Mouse (Mus musculus) neural tube, embryonic 13.5 days (tissue): Measurements from ENCODE around the gene Polr2m. TPM values are rescaled to one million over a fixed set of nuclear protein-coding genes. Genes with fewer than 3 reads are reported as not detected.

Experiments
- ATAC-seq: fragments of 200-750 bp; cut with Nextera tagmentation; 2 replicates; pipeline ENCODE4 v1.8.0; 2017; ENCODE audit warnings: low read depth, mild to moderate bottlenecking, moderate TSS enrichment, moderate library complexity
- H3K27ac ChIP-seq: fragments of 300-500 bp; sonication (generic); replicated peaks from 2 replicates; pipeline ENCODE4 v1.5.1; 2015; ENCODE audit warnings: moderate library complexity, mild to moderate bottlenecking, inconsistent platforms
- H3K27me3 ChIP-seq: fragments of 300-500 bp; sonication (generic); 2 replicates; pipeline ENCODE4 v1.6.1; 2015; ENCODE audit warnings: mild to moderate bottlenecking, inconsistent platforms
- H3K36me3 ChIP-seq: fragments of 300-500 bp; sonication (generic); 2 replicates; pipeline ENCODE4 v1.6.1; 2015; ENCODE audit warnings: mild to moderate bottlenecking, inconsistent platforms
- H3K4me1 ChIP-seq: fragments of 300-500 bp; sonication (generic); replicated peaks from 2 replicates; pipeline ENCODE4 v1.6.1; 2015; ENCODE audit warnings: inconsistent platforms
- H3K4me2 ChIP-seq: fragments of 300-500 bp; sonication (generic); 2 replicates; pipeline ENCODE4 v1.6.1; 2015; ENCODE audit warnings: inconsistent platforms, mild to moderate bottlenecking, moderate library complexity
- H3K4me3 ChIP-seq: fragments of 300-500 bp; sonication (generic); 2 replicates; pipeline ENCODE4 v1.5.1; 2015; ENCODE audit warnings: mild to moderate bottlenecking, inconsistent platforms
- H3K9ac ChIP-seq: fragments of 300-500 bp; sonication (generic); 2 replicates; pipeline ENCODE4 v1.6.1; 2015; ENCODE audit warnings: moderate library complexity, mild to moderate bottlenecking, inconsistent platforms
- H3K9me3 ChIP-seq: fragments of 300-500 bp; sonication (generic); 2 replicates; pipeline ENCODE4 v1.6.1; 2016; ENCODE audit warnings: inconsistent platforms
- WGBS: fragments of 180-500 bp; shearing (Covaris S2); methylation state at CpG from one replicate; pipeline ENCODE4 v1.1.7; 2015; 5-methylcytosine and 5-hydroxymethylcytosine counted together
- polyA plus RNA-seq: library from polyadenylated mRNA; unstranded; fragments of >200 nt; fragmentation: Nextera tagmentation; extraction: Ambion mirVana; gene quantifications from 2 replicates; pipeline ENCODE4 v1.2.1, GENCODE M21; 2015

The Polr2m gene
- 312 and 350 TPM in 2 replicates for polyA plus RNA-seq

- Histone ChIP-seq H3K4me3 (peak within 1 kb of the TSS; percentile 99), H3K27me3 (peaks cover 9% of the 10 kb centered on the region; the same call in 1 of the 2 replicates), H3K4me1 (peaks cover 23% of the 10 kb centered on the region), H3K9ac (peak within 1 kb of the TSS; percentile 98), H3K36me3 (peaks cover 30% of the 10 kb centered on the region), H3K4me2 (peak within 1 kb of the TSS; percentile 82), H3K9me3 (no peaks in the 10 kb centered on the region), H3K27ac (peak within 1 kb of the TSS; percentile 94)
- WGBS: under 1% methylated on average over 70 of the region's 70 CpGs
- peak; percentile 98 for ATAC-seq
These were observed at the start of gene Polr2m for GRCm38 (mm10) chr9:71485475-71486094. TSS of gene Polr2m (minus strand) at chr9:71485935.

GRCm38 (mm10) chr9:71535036-71535435 lies 49.3 kb upstream of the Polr2m start:
- no peaks in the 10 kb centered on the region; the same call in 1 of the 2 replicates for H3K27me3 ChIP-seq
- no peaks in the 10 kb centered on the region for H3K36me3 ChIP-seq
- H3K27ac ChIP-seq: peak overlapping the region; percentile 67; the same call in 1 of the 2 replicates
- no peaks in the 10 kb centered on the region for H3K9me3 ChIP-seq
- H3K4me2 ChIP-seq: no peak overlapping the region
- no peak overlapping the region for H3K9ac ChIP-seq
- WGBS: 83% methylated on average over 2 of the region's 2 CpGs
- no peak overlapping the region for H3K4me3 ChIP-seq
- no peaks in the 10 kb centered on the region for H3K4me1 ChIP-seq
- ATAC-seq: no peak

- Histone ChIP-seq H3K9ac (no peak overlapping the region), H3K27ac (no peak overlapping the region), H3K9me3 (no peaks in the 10 kb centered on the region), H3K36me3 (no peaks in the 10 kb centered on the region), H3K27me3 (no peaks in the 10 kb centered on the region), H3K4me3 (no peak overlapping the region), H3K4me1 (peaks cover 10% of the 10 kb centered on the region; the same call in 1 of the 2 replicates), H3K4me2 (no peak overlapping the region)
- no peak for ATAC-seq
- 76% methylated on average over 2 of the region's 2 CpGs for WGBS
These were observed 44.2 kb upstream of the Polr2m start for GRCm38 (mm10) chr9:71529960-71530359.

DNA sequence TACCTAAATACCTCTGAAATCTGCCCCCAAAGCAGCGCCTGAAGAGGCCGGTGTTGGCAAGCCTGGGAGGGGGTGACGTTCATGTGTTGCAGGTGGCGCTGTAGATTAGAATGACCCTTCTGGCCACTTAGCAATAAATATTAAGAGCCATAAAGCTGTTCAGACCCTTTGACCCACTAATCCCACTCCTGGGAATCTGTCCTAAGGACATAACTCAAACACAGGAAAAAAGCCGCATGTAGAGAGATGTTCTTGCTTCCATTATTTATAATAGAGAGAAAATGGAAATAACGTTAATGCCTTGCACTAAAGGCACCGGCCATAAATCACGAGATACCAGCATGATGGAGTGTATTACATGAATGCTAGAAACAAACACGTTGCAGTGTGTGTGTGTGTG lies 41.7 kb upstream of the Polr2m start:
- Histone ChIP-seq H3K9ac (no peak overlapping the region), H3K36me3 (no peaks in the 10 kb centered on the region), H3K9me3 (no peaks in the 10 kb centered on the region), H3K27me3 (0 out of 2 replicates have a peak, but pooled peaks cover 3% of the 10 kb centered on the region), H3K4me2 (no peak overlapping the region), H3K4me3 (no peak overlapping the region), H3K4me1 (peaks cover 14% of the 10 kb centered on the region; the same call in 1 of the 2 replicates), H3K27ac (no peak overlapping the region)
- 21% methylated on average over 9 of the region's 9 CpGs for WGBS
- ATAC-seq: peak; percentile 72

- H3K4me1 ChIP-seq: peaks cover 14% of the 10 kb centered on the region; the same call in 1 of the 2 replicates
- H3K4me3 ChIP-seq: no peak overlapping the region
- H3K36me3 ChIP-seq: no peaks in the 10 kb centered on the region
- H3K27me3 ChIP-seq: 0 out of 2 replicates have a peak, but pooled peaks cover 5% of the 10 kb centered on the region
- 93% methylated on average over 4 of the region's 4 CpGs for WGBS
- H3K4me2 ChIP-seq: no peak overlapping the region
- no peaks in the 10 kb centered on the region for H3K9me3 ChIP-seq
- H3K27ac ChIP-seq: no peak overlapping the region
- H3K9ac ChIP-seq: no peak overlapping the region
- no peak for ATAC-seq
These were observed 38.2 kb upstream of the Polr2m start for GRCm38 (mm10) chr9:71523901-71524300.

DNA sequence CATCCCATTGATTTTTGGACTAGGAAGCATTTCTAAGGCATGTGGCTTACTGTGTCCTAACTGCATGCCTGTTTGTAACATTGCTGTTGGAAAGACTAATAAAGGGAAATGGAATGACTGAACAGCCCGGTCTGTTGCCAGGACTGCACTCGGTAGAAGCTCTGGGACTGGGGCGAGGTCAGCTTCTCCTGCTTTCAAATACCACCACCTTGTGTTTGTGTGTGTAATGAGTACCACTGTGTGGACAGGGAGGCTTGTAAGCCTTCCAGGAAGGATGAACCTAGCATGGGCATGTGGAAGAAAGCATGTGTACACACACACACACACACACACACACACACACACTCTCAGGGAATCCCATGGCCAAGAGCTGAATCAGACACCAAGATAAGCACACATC lies 34.1 kb upstream of the Polr2m start:
- 0 out of 2 replicates have a peak, but pooled peaks cover 5% of the 10 kb centered on the region for H3K27me3 ChIP-seq
- no peak overlapping the region for H3K9ac ChIP-seq
- H3K4me1 ChIP-seq: 0 out of 2 replicates have a peak, but pooled peaks cover 4% of the 10 kb centered on the region
- no peaks in the 10 kb centered on the region for H3K36me3 ChIP-seq
- WGBS: 72% methylated on average over 3 of the region's 3 CpGs
- H3K27ac ChIP-seq: no peak overlapping the region
- H3K4me2 ChIP-seq: no peak overlapping the region
- ATAC-seq: no peak
- no peak overlapping the region for H3K4me3 ChIP-seq
- no peaks in the 10 kb centered on the region for H3K9me3 ChIP-seq

- 90% methylated on average over 4 of the region's 4 CpGs for WGBS
- Histone ChIP-seq H3K4me3 (no peak overlapping the region), H3K36me3 (no peaks in the 10 kb centered on the region), H3K27ac (no peak overlapping the region), H3K4me2 (no peak overlapping the region), H3K27me3 (0 out of 2 replicates have a peak, but pooled peaks cover 3% of the 10 kb centered on the region), H3K9me3 (no peaks in the 10 kb centered on the region), H3K9ac (no peak overlapping the region), H3K4me1 (no peaks in the 10 kb centered on the region)
- ATAC-seq: no peak
These were observed 31.8 kb upstream of the Polr2m start for GRCm38 (mm10) chr9:71517487-71517886.

DNA sequence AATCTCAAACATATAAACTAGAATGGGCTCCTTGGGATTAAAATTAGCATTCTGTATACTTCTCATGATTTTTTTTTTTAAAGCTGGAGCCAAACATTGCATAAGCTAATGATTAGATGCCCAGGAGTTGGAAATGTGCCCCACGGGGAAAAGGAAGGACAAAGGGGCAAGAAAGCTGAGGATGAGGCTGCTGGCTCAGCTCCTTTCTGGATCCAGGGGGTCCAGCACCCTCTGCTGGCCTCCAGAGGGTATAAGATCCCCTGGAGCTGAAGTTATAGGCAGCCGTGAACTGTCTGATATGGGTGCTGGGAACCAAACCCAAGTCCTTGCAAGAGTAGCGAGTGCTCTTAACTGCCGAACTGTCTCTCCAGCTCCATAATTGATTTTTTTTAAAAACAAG lies 30.1 kb upstream of the Polr2m start:
- Histone ChIP-seq H3K9ac (no peak overlapping the region), H3K4me2 (no peak overlapping the region), H3K4me1 (no peaks in the 10 kb centered on the region), H3K27ac (no peak overlapping the region), H3K4me3 (no peak overlapping the region), H3K9me3 (no peaks in the 10 kb centered on the region), H3K27me3 (no peaks in the 10 kb centered on the region), H3K36me3 (no peaks in the 10 kb centered on the region)
- 89% methylated on average over 4 of the region's 4 CpGs for WGBS
- ATAC-seq: no peak

DNA sequence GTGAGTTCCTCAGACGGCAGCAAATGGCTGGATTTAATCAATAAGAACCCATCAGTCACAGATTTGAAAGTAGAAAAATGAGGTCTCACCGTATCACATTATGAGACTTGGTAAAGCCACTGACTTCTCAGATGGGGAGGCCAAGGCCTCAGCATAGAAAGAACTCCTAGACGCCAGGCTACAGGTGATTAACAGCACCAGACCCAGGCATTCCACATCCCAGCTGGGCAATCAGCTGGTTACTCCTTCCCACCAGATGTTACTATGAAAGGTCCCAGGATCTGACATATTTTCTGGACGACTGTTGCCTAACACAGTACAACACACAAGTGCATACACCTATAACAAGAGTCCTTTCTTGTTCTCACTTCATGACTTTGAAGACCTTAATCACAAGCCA lies 27.8 kb upstream of the Polr2m start:
- no peaks in the 10 kb centered on the region for H3K27me3 ChIP-seq
- no peak overlapping the region for H3K4me3 ChIP-seq
- ATAC-seq: no peak
- H3K4me2 ChIP-seq: no peak overlapping the region
- no peak overlapping the region for H3K9ac ChIP-seq
- 69% methylated on average over 4 of the region's 4 CpGs for WGBS
- H3K4me1 ChIP-seq: no peaks in the 10 kb centered on the region
- no peaks in the 10 kb centered on the region for H3K36me3 ChIP-seq
- H3K9me3 ChIP-seq: no peaks in the 10 kb centered on the region
- no peak overlapping the region for H3K27ac ChIP-seq

- Histone ChIP-seq H3K27me3 (no peaks in the 10 kb centered on the region), H3K4me1 (no peaks in the 10 kb centered on the region), H3K4me2 (no peak overlapping the region), H3K4me3 (no peak overlapping the region), H3K9ac (no peak overlapping the region), H3K27ac (no peak overlapping the region), H3K9me3 (no peaks in the 10 kb centered on the region), H3K36me3 (no peaks in the 10 kb centered on the region)
- ATAC-seq: no peak
- WGBS: 57% methylated on average over 10 of the region's 10 CpGs
These were observed 27.2 kb upstream of the Polr2m start for GRCm38 (mm10) chr9:71512899-71513298.

DNA sequence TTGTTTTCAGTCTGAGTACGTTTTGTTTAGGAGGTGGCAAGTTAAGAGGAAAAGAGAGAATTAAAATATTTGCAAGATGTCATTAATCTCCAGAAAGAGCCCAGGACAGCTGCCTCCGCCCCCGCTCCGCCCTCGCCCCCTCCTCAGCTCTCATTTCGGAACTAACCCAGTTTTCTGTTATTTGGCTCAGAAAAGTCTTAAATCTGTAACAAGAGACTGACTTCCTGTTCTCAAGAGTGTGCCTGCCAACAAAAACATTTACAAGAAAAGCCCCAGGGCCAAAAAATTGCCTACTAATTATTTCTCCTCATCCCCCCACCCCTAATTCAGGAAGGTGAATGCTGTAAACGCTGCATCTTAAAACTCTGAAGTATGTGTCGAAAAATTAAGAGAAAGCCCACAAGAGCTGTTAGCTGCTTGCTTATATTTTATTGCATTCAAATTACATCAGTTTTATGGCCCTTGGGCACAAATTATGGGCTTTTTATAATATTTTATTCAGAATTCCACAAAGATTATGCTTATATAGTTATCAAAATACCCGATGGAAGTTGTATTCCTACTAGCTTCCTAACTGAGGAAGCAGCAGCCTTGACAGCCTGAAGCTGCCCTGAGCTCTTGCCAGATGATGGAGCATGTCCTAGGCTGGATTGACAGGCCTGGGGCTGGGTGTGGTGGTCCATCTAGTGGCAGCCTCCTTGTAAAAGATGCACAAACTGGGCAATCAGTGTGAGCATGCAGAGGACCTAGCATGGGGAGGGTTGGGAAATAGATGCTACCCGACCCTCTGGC lies 12.9 kb upstream of the Polr2m start:
- Histone ChIP-seq H3K9me3 (no peaks in the 10 kb centered on the region), H3K27ac (no peak overlapping the region), H3K36me3 (no peaks in the 10 kb centered on the region), H3K4me3 (no peak overlapping the region), H3K4me2 (no peak overlapping the region), H3K9ac (no peak overlapping the region), H3K27me3 (no peaks in the 10 kb centered on the region; the same call in 1 of the 2 replicates), H3K4me1 (no peaks in the 10 kb centered on the region)
- 53% methylated on average over 10 of the region's 10 CpGs for WGBS
- ATAC-seq: no peak

DNA sequence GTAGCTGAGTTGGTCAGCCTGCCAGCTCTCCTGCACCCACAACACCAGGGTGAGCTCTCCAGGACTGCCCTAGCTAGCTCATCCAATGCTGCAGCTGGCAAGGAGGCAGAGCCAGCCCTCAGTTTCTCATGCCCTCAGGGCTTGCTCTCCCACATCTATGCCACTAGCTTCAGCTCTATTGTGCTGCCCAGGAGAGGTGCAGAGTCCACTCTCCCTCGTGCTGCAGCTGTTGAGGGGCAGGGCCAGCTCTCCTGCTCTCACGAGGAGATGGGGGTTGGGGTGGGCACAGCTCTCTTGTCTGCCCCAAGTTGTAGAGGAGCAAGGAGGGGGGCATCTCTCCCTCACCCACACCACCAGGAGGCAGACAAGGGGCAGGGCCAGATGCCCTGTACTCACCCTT lies 10.9 kb upstream of the Polr2m start:
- Histone ChIP-seq H3K27me3 (no peaks in the 10 kb centered on the region; the same call in 1 of the 2 replicates), H3K36me3 (no peaks in the 10 kb centered on the region), H3K9me3 (no peaks in the 10 kb centered on the region), H3K27ac (no peak overlapping the region), H3K9ac (no peak overlapping the region), H3K4me2 (no peak overlapping the region), H3K4me1 (peaks cover 6% of the 10 kb centered on the region; the same call in 1 of the 2 replicates), H3K4me3 (no peak overlapping the region)
- ATAC-seq: no peak
- 18% methylated on average over 2 of the region's 2 CpGs for WGBS
